Mouse (Mus musculus): ENCODE measurements around the gene Sppl3. TPM values are rescaled to one million over a fixed set of nuclear protein-coding genes. Genes with fewer than 3 reads are reported as not detected.

The Sppl3 gene
- total RNA-seq (2012; rRNA removed) (13.6 and 14.3 TPM in 2 replicates), total RNA-seq (2014; rRNA removed) (12.1 and 14.9 TPM in 2 replicates), polyA plus RNA-seq (2012; ENCODE audit: insufficient read length, low read depth) (18.3 and 29.2 TPM in 2 replicates)

DNA sequence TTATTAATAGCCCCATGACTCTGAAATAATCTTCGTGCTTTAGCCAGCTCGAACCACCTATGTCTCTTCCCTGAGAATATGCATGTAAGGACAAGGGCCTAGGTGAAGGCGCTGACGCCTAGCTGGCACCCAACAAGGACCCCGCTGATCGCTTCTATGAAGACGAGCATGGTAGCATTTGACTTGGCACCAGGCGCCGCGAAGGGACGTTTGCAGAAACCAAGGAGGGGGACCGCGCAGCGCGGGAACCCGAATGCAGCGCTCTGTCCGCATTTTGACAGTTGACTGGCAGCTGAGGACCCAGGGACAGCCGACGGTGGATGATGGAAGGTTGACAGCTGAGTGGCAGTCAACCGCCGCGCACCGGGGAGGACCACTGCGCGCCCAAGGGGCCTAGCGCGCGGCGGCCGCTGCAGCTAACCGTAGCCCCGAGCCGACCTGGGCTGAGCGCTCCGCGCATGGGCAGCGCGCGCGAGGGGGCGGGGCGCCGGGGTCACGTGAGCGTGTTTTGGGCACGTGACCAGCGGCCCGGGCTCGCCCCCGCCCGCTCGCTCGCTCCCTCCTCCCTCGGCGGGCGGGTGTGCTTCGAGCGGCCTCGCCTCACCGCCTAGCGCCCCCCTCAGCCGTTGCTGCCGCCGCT lies at the start of gene Sppl3:
Gene Sppl3, plus strand, starts transcription at position 561 of the 640 bp plus-strand sequence.
- DNase-seq (ENCODE audit: extremely low read depth), result peak; percentile 80

DNA sequence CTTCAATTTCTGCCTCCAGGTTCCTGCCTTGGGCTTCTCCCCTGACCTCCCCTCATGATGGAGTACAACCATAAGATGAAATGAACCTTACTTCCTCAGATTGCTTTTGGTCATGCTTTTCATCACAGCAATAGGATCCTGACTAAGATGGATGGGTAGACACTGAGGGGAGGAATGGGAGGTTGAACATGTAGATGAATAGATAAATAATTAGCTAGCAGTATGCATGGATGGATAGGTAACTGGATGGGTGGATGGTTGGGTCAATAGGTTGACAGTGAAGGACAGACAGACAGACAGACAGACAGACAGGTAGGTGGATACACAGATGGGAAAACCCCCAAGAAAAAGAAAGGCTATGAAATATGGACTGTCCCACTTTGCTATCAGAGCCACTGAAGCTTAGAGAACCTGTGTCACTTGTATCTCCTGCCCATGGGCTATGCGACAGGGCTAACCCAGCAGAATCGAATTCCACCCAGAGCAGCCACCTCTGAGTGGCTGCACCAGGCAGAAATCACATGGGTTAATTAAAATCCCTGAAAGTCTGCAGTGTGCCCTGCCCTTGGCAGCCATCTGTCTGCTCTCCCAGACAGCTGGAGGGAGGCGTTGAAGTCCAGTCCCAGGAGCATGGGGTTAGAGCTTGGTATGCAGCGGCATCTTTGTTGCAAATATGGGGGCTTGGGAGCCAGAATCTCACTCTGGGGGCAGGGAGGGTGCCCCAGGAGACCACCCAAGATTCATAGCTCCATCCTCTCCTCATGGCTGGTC lies 49.2 kb upstream of the Sppl3 start:
- H3K4me3 ChIP-seq (replicated peaks in 1 of 3; ENCODE audit: low read depth in 2 of 3, low read length in 2 of 3, poor library complexity in 1 of 3), result no peak overlapping the region
- no peak overlapping the region for H3K9ac ChIP-seq (ENCODE audit: insufficient read depth, low read depth)
- dilution Hi-C loops (cut with MboI; ENCODE audit: extremely low pct_ligation_motif_present, extremely low pct_unique_long_range_greater_than_20kb, low sequenced_read_pairs) (no loop called here), in situ Hi-C loops (cut with MboI; ENCODE audit: low pct_ligation_motif_present, low pct_unique_long_range_greater_than_20kb, low sequenced_read_pairs) (no loop called here)
- no peak for DNase-seq (ENCODE audit: extremely low read depth)
- no peaks in the 10 kb centered on the region for H3K36me3 ChIP-seq (replicated peaks in 1 of 2; ENCODE audit: control insufficient read depth in 1 of 2, insufficient read depth in 1 of 2, low read length in 1 of 2)
- no peaks in the 10 kb centered on the region for H3K9me3 ChIP-seq (replicated peaks; ENCODE audit: low read length)
- no peaks in the 10 kb centered on the region for H3K79me2 ChIP-seq (replicated peaks; ENCODE audit: control insufficient read depth, extremely low read depth, insufficient read depth, poor library complexity, severe bottlenecking)
- no peak overlapping the region for H3K27ac ChIP-seq (ENCODE audit: insufficient read depth, low read depth)
- no peak overlapping the region for H3K4me2 ChIP-seq (ENCODE audit: insufficient read depth, low read depth, poor library complexity, severe bottlenecking)
- H3K27me3 ChIP-seq (replicated peaks), result peaks cover 4% of the 10 kb centered on the region
- TF ChIP-seq BHLHE40 (IDR thresholded peaks at IDR 0.05; ENCODE audit: low read depth, low read length) (no peak), EP300 (IDR thresholded peaks at IDR 0.05; ENCODE audit: low read length) (no peak), NRF1 (IDR thresholded peaks at IDR 0.05; ENCODE audit: low read depth, low read length) (no peak), USF1 (IDR thresholded peaks at IDR 0.05; ENCODE audit: low read depth, low read length) (no peak), ELF1 (IDR thresholded peaks at IDR 0.05; ENCODE audit: low read depth, low read length) (no peak), ZNF384 (IDR thresholded peaks at IDR 0.05; ENCODE audit: low read depth, low read length) (no peak), USF2 (conservative IDR thresholded peaks at IDR 0.05; ENCODE audit: low read depth, low read length) (no peak), MAZ (IDR thresholded peaks at IDR 0.05; ENCODE audit: low read depth, low read length) (no peak), POLR2A (IDR thresholded peaks at IDR 0.05; ENCODE audit: low read depth, low read length) (no peak), MXI1 (IDR thresholded peaks at IDR 0.05; ENCODE audit: low read depth, low read length) (no peak), MYC (IDR thresholded peaks at IDR 0.05; ENCODE audit: low read depth, low read length) (no peak), SMC3 (IDR thresholded peaks at IDR 0.05; ENCODE audit: low read depth, low read length) (no peak), JUN (IDR thresholded peaks at IDR 0.05; ENCODE audit: insufficient read depth, low read depth, low read length) (no peak), TBP (conservative IDR thresholded peaks at IDR 0.05; ENCODE audit: low read depth, low read length) (no peak), TCF12 (IDR thresholded peaks at IDR 0.05; ENCODE audit: low read depth, low read length) (no peak)
- peaks cover 0 to 2% of the 10 kb centered on the region in 2 experiments; a peak in 2 of 4 replicates for H3K4me1 ChIP-seq (ENCODE audit: control insufficient read depth in 1 of 2, insufficient read depth in 2 of 2)

More for the DNA sequence above, at the start of gene Sppl3:
- in situ Hi-C loops (cut with MboI; ENCODE audit: low pct_ligation_motif_present, low pct_unique_long_range_greater_than_20kb, low sequenced_read_pairs), result no loop called here
- dilution Hi-C loops (cut with MboI; ENCODE audit: extremely low pct_ligation_motif_present, extremely low pct_unique_long_range_greater_than_20kb, low sequenced_read_pairs), result no loop called here
- peak; percentile 98 for TF ChIP-seq USF2 (conservative IDR thresholded peaks at IDR 0.05; ENCODE audit: low read depth, low read length)
- no peak for TF ChIP-seq ETS1 (conservative IDR thresholded peaks at IDR 0.05; ENCODE audit: low read depth, low read length)
- no peak for TF ChIP-seq ZNF384 (IDR thresholded peaks at IDR 0.05; ENCODE audit: low read depth, low read length)
- no peak for TF ChIP-seq KAT2A (IDR thresholded peaks at IDR 0.05; ENCODE audit: insufficient replicate concordance, low read length)
- peak; percentile 99 for TF ChIP-seq BHLHE40 (IDR thresholded peaks at IDR 0.05; ENCODE audit: low read depth, low read length)
- TF ChIP-seq MAX (IDR thresholded peaks at IDR 0.05; ENCODE audit: low read length), result peak; percentile 97
- peak; percentile 66 for TF ChIP-seq MXI1 (IDR thresholded peaks at IDR 0.05; ENCODE audit: low read depth, low read length)
- TF ChIP-seq TCF12 (IDR thresholded peaks at IDR 0.05; ENCODE audit: low read depth, low read length), result peak; percentile 79
- peak; percentile 80 for TF ChIP-seq NELFE (IDR thresholded peaks at IDR 0.05; ENCODE audit: low read depth, low read length)
- no peak; the same call in none of the 2 replicates for TF ChIP-seq SIN3A (IDR thresholded peaks at IDR 0.05; ENCODE audit: low read length)
- TF ChIP-seq TBP (conservative IDR thresholded peaks at IDR 0.05; ENCODE audit: low read depth, low read length), result no peak
- TF ChIP-seq ELF1 (IDR thresholded peaks at IDR 0.05; ENCODE audit: low read depth, low read length), result peak; percentile 47; the same call in 1 of the 2 replicates
- TF ChIP-seq JUND (conservative IDR thresholded peaks at IDR 0.05; ENCODE audit: low read depth, low read length), result no peak
- peak; percentile 99 for TF ChIP-seq USF1 (IDR thresholded peaks at IDR 0.05; ENCODE audit: low read depth, low read length)
- no peak for TF ChIP-seq MAFK (IDR thresholded peaks at IDR 0.05; ENCODE audit: insufficient replicate concordance, low read length)
- no peak; the same call in 1 of the 2 replicates for TF ChIP-seq HCFC1 (IDR thresholded peaks at IDR 0.05; ENCODE audit: low read depth, low read length)
- TF ChIP-seq PAX5 (IDR thresholded peaks at IDR 0.05; ENCODE audit: low read length), result no peak
- TF ChIP-seq E2F4 (IDR thresholded peaks at IDR 0.05; ENCODE audit: insufficient replicate concordance, low read depth, low read length), result no peak
- TF ChIP-seq ZKSCAN1 (IDR thresholded peaks at IDR 0.05; ENCODE audit: borderline replicate concordance, low read depth, low read length), result no peak
- TF ChIP-seq CHD2 (IDR thresholded peaks at IDR 0.05; ENCODE audit: low read length), result no peak
- peak; percentile 41; the same call in 1 of the 2 replicates for TF ChIP-seq MEF2A (IDR thresholded peaks at IDR 0.05; ENCODE audit: borderline replicate concordance, low read depth, low read length)
- TF ChIP-seq MAZ (IDR thresholded peaks at IDR 0.05; ENCODE audit: low read depth, low read length), result peak; percentile 88
- peak; percentile 83 for TF ChIP-seq POLR2A (IDR thresholded peaks at IDR 0.05; ENCODE audit: low read depth, low read length)
- no peak for TF ChIP-seq JUN (IDR thresholded peaks at IDR 0.05; ENCODE audit: insufficient read depth, low read depth, low read length)
- TF ChIP-seq IRF4 (IDR thresholded peaks at IDR 0.05; ENCODE audit: low read depth, low read length), result peak; percentile 48; the same call in 1 of the 2 replicates
- TF ChIP-seq MYC (IDR thresholded peaks at IDR 0.05; ENCODE audit: low read depth, low read length), result no peak
- no peak for TF ChIP-seq SMC3 (IDR thresholded peaks at IDR 0.05; ENCODE audit: low read depth, low read length)
- no peak for TF ChIP-seq CTCF (conservative IDR thresholded peaks at IDR 0.05 in 1 of 2, IDR thresholded peaks at IDR 0.05 in 1 of 2; ENCODE audit: low read depth in 2 of 2, low read length in 2 of 2)
- no peak for TF ChIP-seq UBTF (IDR thresholded peaks at IDR 0.05; ENCODE audit: low read depth, low read length)
- no peak for TF ChIP-seq GABPA (IDR thresholded peaks at IDR 0.05; ENCODE audit: insufficient replicate concordance, low read depth, low read length)
- no peak for TF ChIP-seq CHD1 (IDR thresholded peaks at IDR 0.05; ENCODE audit: low read depth, low read length)
- TF ChIP-seq POLR2AphosphoS2 (IDR thresholded peaks at IDR 0.05; ENCODE audit: low read depth, low read length), result no peak
- peak; percentile 95 for TF ChIP-seq NRF1 (IDR thresholded peaks at IDR 0.05; ENCODE audit: low read depth, low read length)
- no peak for TF ChIP-seq RAD21 (IDR thresholded peaks at IDR 0.05; ENCODE audit: low read depth, low read length)
- TF ChIP-seq ZMIZ1 (IDR thresholded peaks at IDR 0.05; ENCODE audit: low read depth, low read length), result peak; percentile 77
- no peak for TF ChIP-seq EP300 (IDR thresholded peaks at IDR 0.05; ENCODE audit: low read length)
- no peak for TF ChIP-seq ZC3H11A (IDR thresholded peaks at IDR 0.05; ENCODE audit: low read depth, low read length)
- TF ChIP-seq RCOR1 (conservative IDR thresholded peaks at IDR 0.05; ENCODE audit: low read depth, low read length), result no peak
- Histone ChIP-seq H3K9ac (ENCODE audit: insufficient read depth, low read depth) (peak within 1 kb of the TSS; percentile 94), H3K4me3 (replicated peaks in 1 of 3; ENCODE audit: low read depth in 2 of 3, low read length in 2 of 3, poor library complexity in 1 of 3) (peak within 1 kb of the TSS; percentile 91 to 99 (median 91)), H3K36me3 (replicated peaks in 1 of 2; ENCODE audit: control insufficient read depth in 1 of 2, insufficient read depth in 1 of 2, low read length in 1 of 2) (peaks cover 0 to 3% of the 10 kb centered on the region in 2 experiments), H3K27ac (ENCODE audit: insufficient read depth, low read depth) (peak within 1 kb of the TSS; percentile 12; the same call in 1 of the 2 replicates), H3K79me2 (replicated peaks; ENCODE audit: control insufficient read depth, extremely low read depth, insufficient read depth, poor library complexity, severe bottlenecking) (peaks cover 40% of the 10 kb centered on the region), H3K27me3 (replicated peaks) (no peaks in the 10 kb centered on the region), H3K9me3 (replicated peaks; ENCODE audit: low read length) (no peaks in the 10 kb centered on the region), H3K4me1 (ENCODE audit: control insufficient read depth in 1 of 2, insufficient read depth in 2 of 2) (peaks cover 13 to 51% of the 10 kb centered on the region in 2 experiments), H3K4me2 (ENCODE audit: insufficient read depth, low read depth, poor library complexity, severe bottlenecking) (peak within 1 kb of the TSS; percentile 55)

All from CH12.LX (cell line).